Mouse (Mus musculus): ENCODE data around the gene Hist1h2ak.
"Not testable (repeated sequence)": the region's sequence is repeated elsewhere in the genome, so short reads cannot be mapped to it uniquely, and the experiment has no call there.

Gene Hist1h2ak

DNA sequence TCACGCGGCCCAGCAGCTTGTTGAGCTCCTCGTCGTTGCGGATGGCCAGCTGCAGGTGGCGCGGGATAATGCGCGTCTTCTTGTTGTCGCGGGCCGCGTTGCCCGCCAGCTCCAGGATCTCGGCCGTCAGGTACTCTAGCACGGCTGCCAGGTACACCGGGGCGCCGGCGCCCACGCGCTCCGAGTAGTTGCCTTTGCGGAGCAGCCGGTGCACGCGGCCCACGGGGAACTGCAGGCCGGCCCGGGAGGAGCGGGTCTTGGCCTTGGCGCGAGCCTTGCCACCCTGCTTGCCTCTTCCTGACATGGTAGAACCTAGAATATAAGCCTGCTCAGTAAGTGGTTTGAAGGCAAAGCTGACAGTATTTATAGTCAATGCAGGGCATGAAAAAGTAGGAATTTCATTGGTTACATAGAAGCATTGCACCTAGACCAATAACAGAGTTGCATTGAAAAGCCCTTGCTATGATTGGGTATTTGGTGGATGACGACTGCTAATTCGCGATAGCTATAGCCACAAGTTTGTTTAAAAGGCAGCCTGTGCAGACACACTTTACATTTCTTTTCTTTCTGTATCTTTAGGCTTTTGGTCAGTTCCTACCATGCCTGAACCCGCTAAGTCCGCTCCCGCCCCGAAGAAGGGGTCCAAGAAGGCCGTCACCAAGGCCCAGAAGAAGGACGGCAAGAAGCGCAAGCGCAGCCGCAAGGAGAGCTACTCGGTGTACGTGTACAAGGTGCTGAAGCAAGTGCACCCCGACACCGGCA lies at the start of gene Hist1h2ak, which contains the start of gene Hist1h2bn:
Gene Hist1h2ak, minus strand, starts transcription at position 304 of the 762 bp plus-strand sequence.
Gene Hist1h2bn, plus strand, starts transcription at position 600 of the 762 bp plus-strand sequence.
- peak; percentile 47 to 83 for DNase-seq

DNA sequence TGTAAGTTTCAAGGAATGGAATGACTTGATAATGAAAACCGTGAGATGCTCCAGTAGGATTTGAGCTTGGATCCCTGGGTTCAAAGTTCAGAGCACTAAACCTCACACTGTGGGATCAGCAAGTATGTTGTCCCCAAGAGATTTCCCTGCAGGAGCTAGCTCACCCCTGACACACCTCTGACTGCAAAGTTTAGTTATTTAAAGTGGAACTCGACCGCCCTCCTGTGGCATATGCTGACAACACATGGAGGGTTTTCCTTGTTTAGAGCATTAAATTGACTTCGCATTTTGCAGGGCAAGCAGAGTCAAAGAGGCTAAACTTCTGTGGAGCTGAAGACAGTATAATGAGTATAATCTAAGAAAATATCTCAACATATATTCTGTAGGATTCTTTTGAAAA lies 49.4 kb upstream of the Hist1h2ak start:
- DNase-seq = not testable (repeated sequence)

DNA sequence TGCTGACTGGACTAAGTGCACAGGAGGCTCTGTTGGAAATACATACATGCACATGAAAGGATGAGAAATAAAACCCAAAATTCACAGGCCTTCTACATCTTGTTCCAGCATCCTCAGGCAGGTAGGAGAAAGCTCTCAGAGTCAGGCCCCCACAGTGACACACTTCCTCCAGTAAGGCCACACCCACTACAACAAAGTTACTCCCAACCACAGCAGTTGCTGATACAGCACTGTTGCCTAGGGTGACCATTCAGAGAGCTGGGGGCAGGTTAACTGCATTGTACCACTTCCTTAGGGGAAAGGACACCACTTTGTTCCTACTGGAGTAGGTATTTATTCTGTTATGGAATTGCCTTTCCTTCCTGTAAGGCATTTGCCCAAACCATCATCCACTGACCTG lies 43.5 kb upstream of the Hist1h2ak start:
- DNase-seq = not testable (repeated sequence)

DNA sequence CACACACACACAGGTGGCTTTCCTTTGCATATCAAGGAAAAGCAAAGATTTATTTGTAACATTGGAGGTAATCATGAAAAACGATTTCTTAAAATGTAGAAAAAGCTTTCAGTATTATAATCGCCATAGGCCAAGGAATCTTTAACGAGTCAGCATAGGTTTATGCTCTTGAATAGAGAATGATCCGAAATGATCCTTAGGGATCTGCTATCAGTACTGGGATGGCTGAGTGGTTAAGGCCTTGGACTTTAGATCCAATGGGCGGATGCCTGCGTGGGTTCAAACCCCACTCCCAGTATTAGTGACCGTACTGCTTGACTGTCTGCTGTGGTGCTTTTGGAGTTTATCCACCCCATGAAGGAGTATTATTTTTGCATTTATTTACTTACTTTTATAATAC lies 42.0 kb upstream of the Hist1h2ak start:
- no peak for DNase-seq

DNA sequence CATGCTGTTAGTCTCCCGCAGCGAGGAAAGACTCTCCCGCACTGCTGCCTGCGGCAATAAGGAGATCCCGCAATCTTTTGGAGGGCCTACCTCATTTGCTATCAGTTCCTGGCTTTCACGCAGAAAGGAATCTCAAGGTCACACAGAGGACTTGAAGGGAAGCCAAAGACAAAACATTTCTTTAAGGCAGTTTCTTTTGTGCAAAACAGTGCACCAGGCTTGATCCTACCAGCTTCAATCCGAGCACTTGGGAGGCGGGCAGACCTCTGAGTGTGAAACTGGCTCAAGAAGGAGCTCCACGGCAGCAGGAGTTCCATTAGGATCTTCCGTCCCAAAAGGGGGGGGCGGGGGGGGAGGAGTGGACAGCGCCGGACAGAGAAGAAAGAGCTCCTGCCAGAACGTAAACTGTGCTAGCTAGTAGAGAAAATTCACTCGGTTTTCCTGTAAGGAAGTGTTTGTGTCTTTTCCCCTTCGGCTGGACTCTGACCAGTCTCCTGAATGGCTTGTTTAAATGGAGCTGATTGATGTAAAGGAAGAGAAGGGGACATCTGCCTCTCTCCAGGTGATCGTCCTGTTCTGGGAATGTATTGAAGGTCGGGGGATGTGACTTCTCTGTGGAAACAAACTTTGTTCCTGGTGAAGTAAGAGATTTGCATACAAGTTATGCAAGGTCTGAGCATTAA lies 37.1 kb upstream of the Hist1h2ak start:
- no peak for DNase-seq

GRCm38 (mm10) chr13:21789925-21790324 lies 36.3 kb upstream of the Hist1h2ak start:
- no peak for DNase-seq

DNA sequence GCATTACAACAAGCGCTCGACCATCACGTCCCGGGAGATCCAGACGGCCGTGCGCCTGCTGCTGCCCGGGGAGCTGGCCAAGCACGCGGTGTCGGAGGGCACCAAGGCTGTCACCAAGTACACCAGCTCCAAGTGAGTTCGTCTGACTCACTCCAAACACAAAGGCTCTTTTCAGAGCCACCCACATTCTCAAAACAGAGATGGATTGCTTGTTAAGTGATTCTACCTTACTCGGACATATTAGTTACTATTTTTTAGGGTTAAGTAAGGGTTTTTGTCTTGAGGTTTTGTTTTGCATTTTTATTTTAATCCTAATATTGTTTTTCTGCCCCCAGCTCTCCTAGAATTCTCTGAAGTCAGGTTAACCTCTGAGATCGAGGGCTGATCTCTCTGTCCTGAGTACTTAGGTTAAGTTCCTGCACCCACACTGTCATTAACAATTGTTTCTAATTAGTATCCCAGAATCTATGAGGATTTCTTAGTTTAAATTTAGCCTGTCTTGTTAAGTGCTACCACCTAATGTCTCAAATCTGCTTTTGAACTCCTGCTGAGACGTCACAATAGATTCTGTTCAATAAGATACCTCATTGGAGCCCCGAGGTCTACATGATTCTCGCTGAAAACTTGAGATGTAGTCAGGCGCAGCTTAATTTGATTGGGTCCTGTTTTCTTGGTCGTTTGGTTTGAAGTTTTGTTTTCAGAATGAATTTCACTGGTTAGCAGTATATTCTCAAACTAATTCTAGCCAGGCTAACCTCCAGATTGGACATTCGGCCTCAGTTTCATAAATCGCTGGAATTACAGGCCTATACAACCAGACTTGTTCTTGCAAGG lies 34.4 kb upstream of the Hist1h2ak start:
- DNase-seq = no peak

- DNase-seq = peak; percentile 76 to 93
Observed at GRCm38 (mm10) chr13:21786899-21787629, 33.4 kb upstream of the Hist1h2ak start, which contains the start of the genes Hist1h2an and Hist1h2bp. Hist1h2an (minus strand) TSS chr13:21787218. Hist1h2bp (plus strand) TSS chr13:21787461.

DNA sequence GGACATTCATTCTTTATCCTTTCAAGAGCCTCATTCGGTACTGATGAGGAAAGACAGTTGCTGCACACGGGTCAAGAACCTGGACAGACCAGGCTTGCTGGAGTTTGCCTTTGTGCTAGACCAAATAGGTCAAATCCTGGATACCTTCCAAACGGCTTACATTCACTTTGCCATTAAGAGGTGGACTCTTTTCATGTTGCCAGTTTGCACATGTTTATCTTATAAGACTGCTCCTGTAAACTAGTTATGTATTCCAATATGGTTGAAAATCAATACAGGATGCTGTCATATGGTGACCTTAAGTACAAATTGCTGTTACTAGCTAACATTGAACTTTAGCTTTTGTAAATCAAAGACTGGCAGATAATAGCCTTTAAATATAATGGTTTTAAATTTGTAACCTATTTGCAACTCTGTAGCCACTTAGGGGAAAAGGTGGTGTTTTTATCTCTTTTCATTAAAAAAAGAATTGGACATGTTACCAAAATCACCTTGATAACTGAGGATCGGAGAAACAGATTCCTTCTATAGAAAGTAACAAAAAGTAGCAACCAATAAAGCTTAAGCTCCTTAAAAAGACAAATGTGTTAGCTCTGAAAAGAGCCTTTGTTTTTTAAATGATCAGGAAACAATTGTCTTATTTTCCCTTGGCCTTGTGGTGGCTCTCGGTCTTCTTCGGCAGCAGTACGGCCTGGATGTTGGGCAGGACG lies 32.7 kb upstream of the Hist1h2ak start:
- DNase-seq = no peak

DNA sequence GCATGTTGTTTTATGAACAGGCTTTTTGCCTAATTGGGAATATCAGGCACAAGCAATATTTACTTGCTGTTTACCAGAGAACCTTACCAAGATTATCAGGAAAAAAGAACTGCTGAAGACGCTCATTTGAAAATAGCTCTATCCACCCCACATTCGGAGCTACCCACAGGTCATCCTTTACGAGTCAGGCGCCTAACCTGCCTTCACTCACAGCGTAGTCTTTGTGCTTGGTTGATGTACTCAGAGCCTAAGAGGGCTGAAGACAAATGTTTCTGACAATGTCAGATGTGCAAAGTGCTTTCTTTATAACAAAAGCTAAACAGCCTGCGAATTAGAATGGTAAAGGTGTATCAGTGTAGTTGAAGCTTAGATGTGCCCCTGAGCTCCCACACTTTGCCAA lies 30.7 kb upstream of the Hist1h2ak start:
- DNase-seq = no peak

DNA sequence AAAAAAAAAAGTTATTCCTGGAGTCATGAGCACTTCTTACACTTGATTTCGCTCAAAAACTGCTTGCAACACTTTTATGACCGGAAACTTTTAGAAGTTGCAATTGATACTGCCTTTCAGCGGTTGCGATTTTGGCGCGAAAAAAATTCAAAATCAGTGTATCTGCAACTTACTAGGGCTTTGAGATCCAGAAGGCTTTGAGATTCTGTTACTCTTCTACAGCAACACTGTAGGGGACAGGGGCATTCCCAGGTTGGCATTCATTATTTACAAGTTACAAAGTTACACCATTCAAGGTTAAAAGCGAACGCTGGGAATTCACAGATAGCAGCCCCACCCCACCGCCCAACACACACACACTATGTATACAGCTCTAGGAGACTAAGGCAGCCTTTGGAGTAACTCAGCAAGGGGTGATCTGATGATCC lies 30.1 kb upstream of the Hist1h2ak start:
- peak in 1 of 2 experiments; percentile 17 for DNase-seq

GRCm38 (mm10) chr13:21783255-21783617 lies 29.6 kb upstream of the Hist1h2ak start, which contains the start of gene Hist1h3i:
Hist1h3i (minus strand) TSS chr13:21783370.
- peak; percentile 46 to 73 for DNase-seq

DNA sequence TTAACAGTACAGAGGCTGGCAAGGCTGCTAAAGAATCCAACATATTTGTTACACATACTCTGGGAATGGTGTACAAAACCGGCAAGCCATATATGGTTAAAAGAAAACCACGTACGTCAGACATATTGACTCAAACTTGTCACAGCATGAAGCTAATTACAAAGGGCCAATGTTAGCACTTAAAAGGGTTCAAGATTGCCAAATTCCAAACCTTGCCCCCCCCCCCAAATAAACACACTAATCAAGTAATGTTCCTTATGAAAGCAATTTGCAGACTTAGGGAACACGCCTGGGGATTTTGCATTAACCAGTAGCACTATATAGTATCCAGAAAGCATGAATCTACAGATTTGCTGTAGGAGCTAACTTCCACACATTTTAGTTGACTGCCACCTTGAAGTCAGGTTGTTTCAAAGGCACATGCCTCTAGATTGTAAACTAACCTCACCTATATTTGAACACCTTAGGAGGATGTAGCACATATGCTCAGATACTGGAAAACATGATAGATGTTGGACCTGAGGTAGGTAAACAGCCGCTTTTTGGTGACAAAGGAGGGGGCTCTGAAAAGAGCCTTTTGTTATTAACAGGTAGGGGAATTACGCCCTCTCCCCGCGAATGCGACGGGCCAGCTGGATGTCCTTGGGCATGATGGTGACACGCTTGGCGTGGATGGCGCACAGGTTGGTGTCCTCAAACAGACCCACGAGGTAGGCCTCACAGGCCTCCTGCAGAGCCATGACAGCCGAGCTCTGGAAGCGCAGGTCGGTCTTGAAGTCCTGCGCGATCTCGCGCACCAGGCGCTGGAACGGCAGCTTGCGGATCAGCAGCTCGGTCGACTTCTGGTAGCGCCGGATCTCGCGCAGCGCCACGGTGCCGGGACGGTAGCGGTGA lies 29.0 kb upstream of the Hist1h2ak start:
- DNase-seq = not testable (repeated sequence)

DNA sequence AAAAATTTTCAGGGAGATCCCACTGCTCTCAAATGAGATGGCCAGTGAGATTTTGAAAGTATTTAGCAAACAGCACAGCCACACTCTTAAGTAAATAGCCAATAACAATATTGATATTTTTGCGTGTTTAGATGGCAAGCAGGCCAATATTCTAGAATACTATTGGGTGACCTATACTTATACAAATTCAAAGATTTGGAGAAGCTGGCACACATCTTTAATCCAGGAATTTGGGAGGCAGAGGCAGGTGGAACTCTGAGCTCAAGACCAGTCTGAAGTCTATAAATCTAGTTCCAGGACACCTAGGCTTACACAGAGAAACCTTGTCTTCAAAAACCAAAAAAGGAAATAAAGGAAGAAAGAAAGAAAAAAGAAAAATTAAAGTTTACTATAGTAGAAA lies 28.0 kb upstream of the Hist1h2ak start:
- no peak for DNase-seq

- no peak for DNase-seq
Observed at GRCm38 (mm10) chr13:21781021-21781555, 27.5 kb upstream of the Hist1h2ak start.

- peak; percentile 29 to 45 for DNase-seq
Observed at GRCm38 (mm10) chr13:21779767-21780731, 26.4 kb upstream of the Hist1h2ak start, which contains the start of gene Hist1h1b. Hist1h1b (minus strand) TSS chr13:21780625.

DNA sequence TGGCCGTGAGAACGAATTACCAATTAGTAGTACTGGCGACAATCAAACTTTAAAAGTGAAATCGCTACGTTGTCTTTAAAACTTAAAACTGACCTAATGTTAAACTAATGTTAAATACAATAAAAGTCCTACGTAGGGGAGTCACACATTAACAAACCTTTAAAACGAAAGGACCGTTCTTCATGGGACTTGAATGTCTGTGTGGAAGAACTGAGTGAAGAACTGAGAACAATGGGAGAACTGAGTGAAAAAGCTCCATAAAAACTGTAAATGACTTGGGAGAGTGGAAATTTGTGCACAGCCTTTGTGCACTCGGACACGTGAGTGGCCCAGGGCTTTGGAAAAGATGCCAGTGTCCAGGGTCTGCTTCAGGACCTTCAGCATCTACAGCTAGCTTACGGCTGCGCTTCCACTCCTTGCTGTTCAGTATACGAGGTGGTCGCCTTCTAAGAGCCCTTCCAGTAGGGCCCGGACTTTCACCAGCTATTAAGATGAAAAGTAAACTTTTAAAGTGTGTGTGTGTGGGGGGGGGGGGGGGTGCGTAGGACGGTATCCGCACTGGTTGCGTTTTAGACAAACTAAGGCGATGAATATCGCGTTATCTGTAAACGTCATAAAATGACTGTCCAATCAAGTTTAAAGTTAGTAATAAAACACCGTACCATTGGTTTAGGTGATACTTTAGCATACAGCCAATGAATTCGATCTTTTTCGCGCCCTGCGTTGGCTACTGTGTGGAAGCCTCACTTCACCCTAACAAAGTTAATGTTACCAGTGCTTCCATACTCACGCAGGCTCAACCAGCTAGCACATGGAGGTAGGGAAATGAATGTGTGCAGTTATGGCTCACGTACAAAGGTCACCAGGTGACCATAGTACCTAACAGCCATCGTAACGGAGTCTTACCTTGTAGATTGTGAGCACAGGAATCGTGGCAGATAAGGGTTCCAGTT lies 25.5 kb upstream of the Hist1h2ak start:
- peak; percentile 70 to 79 for DNase-seq

DNA sequence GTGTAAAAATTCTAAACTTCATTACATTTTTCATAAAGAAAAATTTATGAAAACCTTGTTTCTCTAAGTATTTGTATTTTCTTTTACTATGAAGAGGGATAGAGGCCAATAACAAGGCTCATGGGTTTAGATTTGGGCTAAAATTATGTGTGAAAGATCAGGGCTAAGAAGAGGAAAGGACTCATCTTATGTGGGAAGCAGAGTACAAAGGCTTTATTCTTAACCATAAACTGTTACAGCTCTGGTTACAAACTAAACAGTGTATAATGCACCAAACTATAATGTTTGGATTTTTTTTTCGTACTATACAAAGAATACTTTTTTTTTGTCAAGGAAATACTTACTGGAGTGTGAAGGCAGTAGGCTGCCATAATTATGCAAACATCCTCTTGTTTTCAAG lies 2.1 kb upstream of the Hist1h2ak start:
- DNase-seq = no peak

Measured in kidney, postnatal 36 days (tissue).